Mouse (Mus musculus): ENCODE results near the gene Pdcd10. TPM values are rescaled to one million over a fixed set of nuclear protein-coding genes. Genes with fewer than 3 reads are reported as not detected.

Gene Pdcd10
- polyA plus RNA-seq, 2 experiments from 2014 or later = 162 to 251 TPM

GRCm38 (mm10) chr3:75468154-75468553 lies 88.5 kb downstream of the Pdcd10 start:
- no peak for ATAC-seq

Other genes with a start within 250 kb of the Pdcd10 start
- under 1 TPM in 1 of 2 experiments, not detected in 1; 0.22 TPM for gene Wdr49, start 74.7 kb downstream of the Pdcd10 start, polyA plus RNA-seq (2017; shearing (Covaris generic))
- gene Serpini1, start 691 bp upstream of the Pdcd10 start, polyA plus RNA-seq (2017; shearing (Covaris generic)) = 10 to 100 TPM; 16.6 to 19.3 TPM
- not detected for gene Gm29133, start 191.3 kb upstream of the Pdcd10 start, polyA plus RNA-seq (2017; shearing (Covaris generic))